In the genomic region with DNA sequence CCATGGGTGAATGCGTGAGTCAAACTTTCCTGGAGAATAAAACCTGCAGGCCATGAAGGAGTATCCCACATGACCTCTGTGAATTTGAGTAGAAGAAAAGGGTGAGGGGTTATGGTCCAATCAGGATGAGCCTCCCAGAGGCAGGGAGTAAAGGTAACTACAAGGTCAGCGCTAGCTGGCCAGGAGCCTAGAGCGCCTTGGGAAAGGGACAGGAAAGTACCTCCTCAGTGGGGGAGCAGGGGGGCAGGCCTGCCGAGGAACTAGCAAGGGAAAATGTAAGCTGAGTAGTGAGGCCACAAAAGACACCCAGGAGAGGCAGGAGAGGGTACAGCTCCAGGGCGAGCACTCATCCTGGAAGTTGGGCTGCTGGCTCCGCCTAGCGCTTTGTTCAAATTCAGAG, we compare ENCODE assay signal across 17 mouse cellular contexts.
A peak's percentile ranks its signal among the peaks of the same experiment; 100 is the strongest.
DNase-seq lines count a peak whose midpoint lies in the region; TF ChIP-seq lines count a peak whose summit lies in the region.
"Had no signal": no experiment of that assay in that cellular context is flagged by ENCODE, and none has a peak within 500 bp of the region (broad histone marks: within the 10 kb centered on the region; RNA-seq: fewer than 3 reads in every experiment).

No protein-coding gene starts in this region.

- H3K4me3 ChIP-seq in layer of hippocampus, adult 2 months: no peak overlapping the region
- H3K4me3 ChIP-seq: embryonic facial prominence, embryonic 13.5 days; forebrain, embryonic 12.5 days; heart, embryonic 15.5 days; hindbrain, embryonic 12.5 days had no signal

- H3K27ac ChIP-seq in layer of hippocampus, adult 2 months: peak overlapping the region; percentile 73
- H3K27ac ChIP-seq: embryonic facial prominence, embryonic 13.5 days; forebrain, embryonic 12.5 days; heart, embryonic 15.5 days; hindbrain, embryonic 12.5 days had no signal

- DNase-seq in heart, postnatal 4 days: peak; percentile 9
- DNase-seq in heart, adult 9 months (ENCODE audit: low spot score in 2 of 2): no peak
- DNase-seq in layer of hippocampus, adult 2 months (ENCODE audit: low spot score in 2 of 2): no peak
- DNase-seq in layer of hippocampus, postnatal 36 days: no peak
- DNase-seq in kidney, postnatal 10 days: peak; percentile 34
- DNase-seq in kidney, postnatal 4 days: peak; percentile 25 to 47
- no peak for DNase-seq in embryo, embryonic 10 days (ENCODE audit: low spot score)
- DNase-seq: adrenal gland, postnatal 25 days; cerebellum, adult 8-10 months; cerebellum, postnatal 25 days; gastrocnemius, postnatal 10 days; heart, adult 18-20 months; heart, postnatal 36 days had no signal

- no peak for TF ChIP-seq CTCF in layer of hippocampus, adult 2 months (conservative IDR thresholded peaks at IDR 0.05)

Comparison
In these comparisons a context has a peak if more than half of its experiments do, and no peak if none do; other contexts are left out.
1. DNase-seq: peak in heart, postnatal 4 days (single experiment), kidney, postnatal 10 days (single experiment) and kidney, postnatal 4 days (2 of 2); none in heart, adult 9 months (0 of 2), layer of hippocampus, adult 2 months (0 of 2), layer of hippocampus, postnatal 36 days (0 of 2) and embryo, embryonic 10 days (single experiment).